ENCODE assay signal across 12 mouse cellular contexts in genomic region chr2:146098853-146099717, GRCm38 (mm10).
DNase-seq lines count a peak whose midpoint lies in the region; ATAC-seq and TF ChIP-seq lines count a peak whose summit lies in the region.
"Had no signal": no experiment of that assay in that cellular context is flagged by ENCODE, and none has a peak within 500 bp of the region (broad histone marks: within the 10 kb centered on the region; RNA-seq: fewer than 3 reads in every experiment).

No protein-coding gene starts in this region.

- H3K9me3 ChIP-seq in heart, embryonic 11.5 days (replicated peaks; ENCODE audit: control insufficient read depth, low read length), result no peaks in the 10 kb centered on the region
- H3K9me3 ChIP-seq in liver, embryonic 11.5 days (ENCODE audit: control insufficient read depth, low read length), result no peaks in the 10 kb centered on the region
- H3K9me3 ChIP-seq: limb, embryonic 13.5 days had no signal

- no peak; the same call in 1 of the 2 replicates for TF ChIP-seq POLR2A in testis, adult 2 months (IDR thresholded peaks at IDR 0.05; ENCODE audit: control insufficient read depth, low read depth, low read length)

- no peak for DNase-seq in heart, postnatal 36 days
- no peak for DNase-seq in testis, postnatal 10 days (ENCODE audit: low spot score)
- DNase-seq in liver, embryonic 11.5 days (ENCODE audit: low spot score), result peak; percentile 62
- DNase-seq in T-cell, adult 2 months (ENCODE audit: low spot score), result no peak
- DNase-seq in cerebellum, postnatal 14 days, result no peak
- DNase-seq in neural tube, embryonic 10.5 days (ENCODE audit: extremely low spot score, low spot score), result no peak

- H3K36me3 ChIP-seq in heart, embryonic 11.5 days (ENCODE audit: control insufficient read depth, insufficient read depth, low read length), result no peaks in the 10 kb centered on the region
- no peaks in the 10 kb centered on the region for H3K36me3 ChIP-seq in testis, adult 2 months (ENCODE audit: control insufficient read depth, insufficient read depth, low read length)
- H3K36me3 ChIP-seq in liver, embryonic 11.5 days (ENCODE audit: control insufficient read depth, insufficient read depth, low read length), result no peaks in the 10 kb centered on the region
- H3K36me3 ChIP-seq: embryonic facial prominence, embryonic 13.5 days; limb, embryonic 13.5 days had no signal

- H3K4me2 ChIP-seq in heart, embryonic 11.5 days, result peak overlapping the region; percentile 33; the same call in 1 of the 2 replicates
- peak overlapping the region; percentile 51 for H3K4me2 ChIP-seq in liver, embryonic 11.5 days
- H3K4me2 ChIP-seq: embryonic facial prominence, embryonic 13.5 days; limb, embryonic 13.5 days had no signal

- H3K9ac ChIP-seq in heart, embryonic 11.5 days (ENCODE audit: low read depth, low read length), result 0 out of 2 replicates have a peak overlapping the region, but pooled peaks have one; percentile 17
- peak overlapping the region; percentile 35; the same call in 1 of the 2 replicates for H3K9ac ChIP-seq in liver, embryonic 11.5 days (ENCODE audit: low read depth, low read length)
- H3K9ac ChIP-seq: embryonic facial prominence, embryonic 13.5 days; limb, embryonic 13.5 days had no signal

- 0 out of 2 replicates have a peak, but pooled peaks cover 3% of the 10 kb centered on the region for H3K27me3 ChIP-seq in heart, embryonic 11.5 days (ENCODE audit: control insufficient read depth, insufficient read depth, low read length)
- H3K27me3 ChIP-seq in testis, adult 2 months (ENCODE audit: control insufficient read depth, insufficient read depth, low read length), result no peaks in the 10 kb centered on the region
- H3K27me3 ChIP-seq in liver, embryonic 11.5 days (replicated peaks; ENCODE audit: control insufficient read depth, insufficient read depth, low read length), result no peaks in the 10 kb centered on the region

- ATAC-seq in heart, embryonic 11.5 days (replicated peaks; ENCODE audit: insufficient number of reproducible peaks, low FRiP score, low TSS enrichment), result peak; percentile 92
- ATAC-seq in liver, embryonic 11.5 days (replicated peaks; ENCODE audit: low FRiP score), result peak; percentile 98
- ATAC-seq: CD4-positive, CD25-positive, alpha-beta regulatory T cell, adult 4 months; inflammation-experienced regulatory T-cells, adult 6 months had no signal

- 25% methylated on average over 16 of the region's 16 CpGs for whole genome bisulfite sequencing in heart, embryonic 11.5 days (ENCODE audit: insufficient replicate concordance)
- WGBS in liver, embryonic 11.5 days, result 26% methylated on average over 16 of the region's 16 CpGs

- intact Hi-C loops in heart, postnatal 36 days (cut with DNase I), result no loop called here

- no peak for TF ChIP-seq CTCF in testis, adult 2 months (IDR thresholded peaks at IDR 0.05; ENCODE audit: control insufficient read depth, insufficient read depth, insufficient replicate concordance, low read depth, low read length)

- H3K4me1 ChIP-seq in heart, embryonic 11.5 days (ENCODE audit: control insufficient read depth, insufficient read depth, low read length), result peaks cover 3% of the 10 kb centered on the region; the same call in 1 of the 2 replicates
- peaks cover 5% of the 10 kb centered on the region for H3K4me1 ChIP-seq in testis, adult 2 months (ENCODE audit: control insufficient read depth, insufficient read depth, low read length)
- 0 out of 2 replicates have a peak, but pooled peaks cover 3% of the 10 kb centered on the region for H3K4me1 ChIP-seq in liver, embryonic 11.5 days (replicated peaks; ENCODE audit: control insufficient read depth, insufficient read depth, low read length)
- H3K4me1 ChIP-seq: embryonic facial prominence, embryonic 13.5 days had no signal

- H3K4me3 ChIP-seq in heart, embryonic 11.5 days (ENCODE audit: low read depth, low read length), result peak overlapping the region; percentile 31
- peak overlapping the region; percentile 87 for H3K4me3 ChIP-seq in testis, adult 2 months (ENCODE audit: control insufficient read depth, low read depth, low read length)
- H3K4me3 ChIP-seq in liver, embryonic 11.5 days (ENCODE audit: low read depth, low read length), result peak overlapping the region; percentile 39
- H3K4me3 ChIP-seq: embryonic facial prominence, embryonic 13.5 days; limb, embryonic 13.5 days had no signal

- H3K27ac ChIP-seq in heart, embryonic 11.5 days (ENCODE audit: low read depth, low read length), result peak overlapping the region; percentile 64
- H3K27ac ChIP-seq in testis, adult 2 months (ENCODE audit: control insufficient read depth, insufficient read depth, low read depth, low read length), result peak overlapping the region; percentile 74
- peak overlapping the region; percentile 66; the same call in 1 of the 2 replicates for H3K27ac ChIP-seq in liver, embryonic 11.5 days (ENCODE audit: low read depth, low read length)
- H3K27ac ChIP-seq: embryonic facial prominence, embryonic 13.5 days; limb, embryonic 13.5 days had no signal

Comparison
In these comparisons a context has a peak if more than half of its experiments do, and no peak if none do; other contexts are left out.
1. H3K4me3 ChIP-seq: peak in every context shown above with its lines; median percentile 87 in testis, adult 2 months; 39 in liver, embryonic 11.5 days; 31 in heart, embryonic 11.5 days.